In the genomic region with DNA sequence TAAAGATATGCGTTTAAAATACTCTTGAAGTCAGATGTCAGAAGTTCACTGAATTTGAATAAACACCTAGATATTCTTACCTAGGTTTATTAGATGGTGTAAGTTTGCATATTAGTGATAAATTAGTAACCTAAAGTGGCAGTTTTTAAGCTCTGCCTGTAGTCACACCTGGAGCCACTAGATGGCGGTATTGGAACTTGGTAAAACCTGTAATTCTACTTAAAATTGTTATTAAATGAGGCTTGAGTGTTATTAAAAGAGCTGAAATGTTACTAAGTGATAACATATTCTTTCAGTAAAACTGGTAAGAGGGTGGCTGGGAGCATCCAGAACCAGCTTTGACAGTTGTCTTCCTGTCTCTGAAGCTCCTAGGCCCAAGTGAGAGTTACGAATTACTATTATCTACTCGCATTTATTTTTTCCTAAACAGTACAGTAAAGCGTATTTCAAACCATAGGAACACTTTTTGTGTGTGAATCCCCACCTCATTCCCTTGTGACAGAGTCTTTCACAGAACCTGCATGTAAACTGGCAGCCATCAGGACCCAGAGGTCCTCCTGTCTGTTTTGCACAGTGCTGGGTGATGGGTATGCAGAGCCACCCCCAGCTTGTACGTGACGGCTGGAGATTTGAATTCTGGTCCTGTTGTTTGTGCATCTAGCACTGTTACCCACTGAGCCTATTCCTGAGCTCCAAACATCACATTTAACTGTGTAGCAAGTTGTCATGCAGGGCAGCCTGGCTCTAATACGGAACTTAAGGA, we compare ENCODE assay signal across 9 mouse cellular contexts. TPM values are rescaled to one million over a fixed set of nuclear protein-coding genes. Genes with fewer than 3 reads are reported as not detected.
DNase-seq lines count a peak whose midpoint lies in the region; ATAC-seq lines count a peak whose summit lies in the region.
"Had no signal": no experiment of that assay in that cellular context is flagged by ENCODE, and none has a peak within 500 bp of the region (broad histone marks: within the 10 kb centered on the region; RNA-seq: fewer than 3 reads in every experiment).

No protein-coding gene starts in this region.

- no peak for ATAC-seq in midbrain, embryonic 15.5 days (replicated peaks)
- no peak for ATAC-seq in midbrain, embryonic 14.5 days (ENCODE audit: low FRiP score, low TSS enrichment)
- no peak for ATAC-seq in forebrain, embryonic 12.5 days (ENCODE audit: low FRiP score)

- intact Hi-C loops in heart, postnatal 14 days (cut with DNase I) = loop anchor here (1.0 to 5.0 kb wide), 2 partner anchors 132 to 204 kb away; no protein-coding TSS in a partner anchor

- H3K27me3 ChIP-seq in midbrain, embryonic 10.5 days (ENCODE audit: low read depth, poor library complexity, severe bottlenecking) = no peaks in the 10 kb centered on the region
- no peaks in the 10 kb centered on the region for H3K27me3 ChIP-seq in midbrain, embryonic 15.5 days (replicated peaks)
- no peaks in the 10 kb centered on the region for H3K27me3 ChIP-seq in midbrain, embryonic 14.5 days (ENCODE audit: control insufficient read depth, insufficient read depth, low read length)
- no peaks in the 10 kb centered on the region for H3K27me3 ChIP-seq in forebrain, embryonic 12.5 days

- 72% methylated on average over 8 of the region's 8 CpGs for WGBS in midbrain, embryonic 10.5 days
- WGBS in midbrain, embryonic 15.5 days = 69% methylated on average over 8 of the region's 8 CpGs
- WGBS in midbrain, embryonic 14.5 days = 71% methylated on average over 8 of the region's 8 CpGs
- 70% methylated on average over 8 of the region's 8 CpGs for WGBS in forebrain, embryonic 12.5 days

- H3K4me3 ChIP-seq in midbrain, embryonic 10.5 days = no peak overlapping the region
- H3K4me3 ChIP-seq in midbrain, embryonic 15.5 days = no peak overlapping the region
- no peak overlapping the region for H3K4me3 ChIP-seq in midbrain, embryonic 14.5 days (replicated peaks; ENCODE audit: low read depth, low read length)
- H3K4me3 ChIP-seq in forebrain, embryonic 12.5 days (replicated peaks) = no peak overlapping the region

- no peaks in the 10 kb centered on the region for H3K9me3 ChIP-seq in midbrain, embryonic 10.5 days (replicated peaks)
- H3K9me3 ChIP-seq in midbrain, embryonic 15.5 days = no peaks in the 10 kb centered on the region
- H3K9me3 ChIP-seq in midbrain, embryonic 14.5 days (ENCODE audit: control insufficient read depth, low read length) = no peaks in the 10 kb centered on the region
- no peaks in the 10 kb centered on the region for H3K9me3 ChIP-seq in forebrain, embryonic 12.5 days

- no peak overlapping the region for H3K4me2 ChIP-seq in midbrain, embryonic 15.5 days
- no peak overlapping the region for H3K4me2 ChIP-seq in midbrain, embryonic 14.5 days (ENCODE audit: low read length)
- H3K4me2 ChIP-seq in forebrain, embryonic 12.5 days = no peak overlapping the region

- no peak overlapping the region for H3K27ac ChIP-seq in midbrain, embryonic 10.5 days (replicated peaks)
- no peak overlapping the region for H3K27ac ChIP-seq in midbrain, embryonic 15.5 days
- no peak overlapping the region for H3K27ac ChIP-seq in midbrain, embryonic 14.5 days (replicated peaks; ENCODE audit: low read depth, low read length)
- no peak overlapping the region for H3K27ac ChIP-seq in forebrain, embryonic 12.5 days

- H3K4me1 ChIP-seq in midbrain, embryonic 10.5 days = peaks cover 8% of the 10 kb centered on the region
- peaks cover 9% of the 10 kb centered on the region; the same call in 1 of the 2 replicates for H3K4me1 ChIP-seq in midbrain, embryonic 15.5 days
- no peaks in the 10 kb centered on the region for H3K4me1 ChIP-seq in midbrain, embryonic 14.5 days (ENCODE audit: control insufficient read depth, insufficient read depth, low read length)
- H3K4me1 ChIP-seq in forebrain, embryonic 12.5 days = peaks cover 6% of the 10 kb centered on the region; the same call in 1 of the 2 replicates

- peaks cover 2% of the 10 kb centered on the region for H3K36me3 ChIP-seq in midbrain, embryonic 10.5 days
- H3K36me3 ChIP-seq in midbrain, embryonic 15.5 days (replicated peaks) = no peaks in the 10 kb centered on the region
- peaks cover 2% of the 10 kb centered on the region; the same call in 1 of the 2 replicates for H3K36me3 ChIP-seq in midbrain, embryonic 14.5 days (ENCODE audit: control insufficient read depth, insufficient read depth, low read length)
- H3K36me3 ChIP-seq in forebrain, embryonic 12.5 days (replicated peaks) = no peaks in the 10 kb centered on the region

- DNase-seq in midbrain, embryonic 10.5 days (ENCODE audit: low spot score) = peak; percentile 27
- DNase-seq in Muller cell, postnatal 12 days (ENCODE audit: inconsistent ontology term) = peak; percentile 26
- peak; percentile 38 to 72 for DNase-seq in cerebellum, postnatal 25 days
- DNase-seq in heart, postnatal 14 days = peak; percentile 61 to 77
- DNase-seq in layer of hippocampus, postnatal 36 days = peak; percentile 23 to 38
- DNase-seq in midbrain, embryonic 14.5 days = peak; percentile 91

- H3K9ac ChIP-seq in midbrain, embryonic 15.5 days = no peak overlapping the region
- no peak overlapping the region for H3K9ac ChIP-seq in midbrain, embryonic 14.5 days (replicated peaks; ENCODE audit: low read length)
- H3K9ac ChIP-seq in forebrain, embryonic 12.5 days = no peak overlapping the region

RNA-seq across cellular contexts. Expression of gene Gpr18, which starts 13.0 kb away (rescaled TPM):
- polyA plus RNA-seq in midbrain, embryonic 10.5 days (2016; fragmentation: Nextera tagmentation; extraction: Ambion mirVana) = 0.07 and 0.20 TPM in 2 replicates
- polyA plus RNA-seq in midbrain, embryonic 15.5 days (2015; fragmentation: Nextera tagmentation; extraction: Ambion mirVana) = 0.18 TPM in 1 of 2 replicates, not detected in the other
- total RNA-seq in heart, postnatal 14 days (2021) = under 1 TPM in 1 of 2 experiments, not detected in 1; 0.39 TPM
- not detected for total RNA-seq in layer of hippocampus, postnatal 36 days (2021)
- not detected in 2 replicates for polyA plus RNA-seq in midbrain, embryonic 14.5 days (2014; fragmentation: Nextera tagmentation; extraction: Ambion mirVana)
- 0.20 and 0.35 TPM in 2 replicates for polyA plus RNA-seq in forebrain, embryonic 12.5 days (2016; fragmentation: Nextera tagmentation; extraction: Ambion mirVana)
- total RNA-seq: gastrocnemius, postnatal 4 days had no signal

RNA-seq across cellular contexts. Expression of gene Gpr183, which starts 36.4 kb away (rescaled TPM):
- 1.8 and 1.9 TPM in 2 replicates for polyA plus RNA-seq in midbrain, embryonic 10.5 days (2016; fragmentation: Nextera tagmentation; extraction: Ambion mirVana)
- 1.0 and 1.1 TPM in 2 replicates for polyA plus RNA-seq in midbrain, embryonic 15.5 days (2015; fragmentation: Nextera tagmentation; extraction: Ambion mirVana)
- under 1 TPM; 0.54 to 0.67 TPM for total RNA-seq in heart, postnatal 14 days (2021)
- total RNA-seq in layer of hippocampus, postnatal 36 days (2021) = under 1 TPM; 0.77 to 0.81 TPM
- 0.67 and 0.72 TPM in 2 replicates for polyA plus RNA-seq in midbrain, embryonic 14.5 days (2014; fragmentation: Nextera tagmentation; extraction: Ambion mirVana)
- polyA plus RNA-seq in forebrain, embryonic 12.5 days (2016; fragmentation: Nextera tagmentation; extraction: Ambion mirVana) = 1.4 and 1.8 TPM in 2 replicates

RNA-seq across cellular contexts. Expression of gene Ubac2, which starts 50.1 kb away (rescaled TPM):
- polyA plus RNA-seq in midbrain, embryonic 10.5 days (2016; fragmentation: Nextera tagmentation; extraction: Ambion mirVana) = 76.6 and 78.3 TPM in 2 replicates
- polyA plus RNA-seq in midbrain, embryonic 15.5 days (2015; fragmentation: Nextera tagmentation; extraction: Ambion mirVana) = 45.9 and 47.2 TPM in 2 replicates
- total RNA-seq in heart, postnatal 14 days (2021) = 10 to 100 TPM; 23.3 to 23.8 TPM
- total RNA-seq in layer of hippocampus, postnatal 36 days (2021) = 10 to 100 TPM; 47.8 to 48.9 TPM
- 37.4 and 52.4 TPM in 2 replicates for polyA plus RNA-seq in midbrain, embryonic 14.5 days (2014; fragmentation: Nextera tagmentation; extraction: Ambion mirVana)
- 67.0 and 67.4 TPM in 2 replicates for polyA plus RNA-seq in forebrain, embryonic 12.5 days (2016; fragmentation: Nextera tagmentation; extraction: Ambion mirVana)

Comparison
In these comparisons a context has a peak if more than half of its experiments do, and no peak if none do; other contexts are left out.
1. DNase-seq: peak in every context shown above with its lines; median percentile 91 in midbrain, embryonic 14.5 days; 69 in heart, postnatal 14 days; 55 in cerebellum, postnatal 25 days; 30 in layer of hippocampus, postnatal 36 days; 27 in midbrain, embryonic 10.5 days; 26 in Muller cell, postnatal 12 days.